8 mouse cellular contexts compared by ENCODE assay signal in the genomic region with DNA sequence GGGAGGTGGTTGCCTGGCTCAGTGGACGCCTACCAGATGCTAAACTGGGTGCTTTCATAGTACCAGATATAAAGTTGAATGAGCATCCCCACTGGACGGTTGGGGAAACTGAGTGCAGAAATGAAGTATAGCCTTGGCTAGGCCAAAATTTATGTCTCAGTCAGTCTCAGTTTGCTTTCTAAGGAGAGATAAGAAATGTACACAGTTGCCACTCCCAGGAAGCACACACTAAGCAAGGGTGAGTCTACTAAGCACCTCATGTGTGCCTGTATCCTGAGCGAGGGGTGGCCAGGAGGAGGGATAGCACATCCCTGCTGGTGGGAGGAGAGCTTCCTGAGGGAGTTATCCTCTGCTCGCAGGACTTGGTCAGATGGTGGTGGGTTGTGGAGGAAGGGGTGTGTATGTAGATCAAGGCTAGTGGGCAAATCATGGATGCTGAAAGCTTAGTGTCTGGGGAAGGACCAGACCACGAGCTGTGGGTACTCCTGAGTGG. TPM values are rescaled to one million over a fixed set of nuclear protein-coding genes. Genes with fewer than 3 reads are reported as not detected.
DNase-seq lines count a peak whose midpoint lies in the region; ATAC-seq and TF ChIP-seq lines count a peak whose summit lies in the region.

No protein-coding gene starts in this region.

- no peak for ATAC-seq in embryonic facial prominence, embryonic 13.5 days (ENCODE audit: insufficient number of reproducible peaks, insufficient read depth, low FRiP score, low TSS enrichment, low read depth)
- ATAC-seq in hindbrain, embryonic 15.5 days (ENCODE audit: low FRiP score, low read depth), result no peak

- no peaks in the 10 kb centered on the region for H3K9me3 ChIP-seq in embryonic facial prominence, embryonic 13.5 days
- no peaks in the 10 kb centered on the region for H3K9me3 ChIP-seq in hindbrain, embryonic 15.5 days

- peak overlapping the region; percentile 99; the same call in 1 of the 2 replicates for H3K4me3 ChIP-seq in liver, adult 2 months (ENCODE audit: insufficient read depth, low read depth, low read length)
- H3K4me3 ChIP-seq in embryonic facial prominence, embryonic 13.5 days, result peak overlapping the region; percentile 97
- no peak overlapping the region for H3K4me3 ChIP-seq in hindbrain, embryonic 15.5 days

- no peak overlapping the region for H3K27ac ChIP-seq in liver, adult 2 months (replicated peaks; ENCODE audit: insufficient read depth, low read depth, low read length)
- peak overlapping the region; percentile 90 for H3K27ac ChIP-seq in embryonic facial prominence, embryonic 13.5 days
- H3K27ac ChIP-seq in hindbrain, embryonic 15.5 days (replicated peaks), result no peak overlapping the region

- H3K4me2 ChIP-seq in embryonic facial prominence, embryonic 13.5 days, result peak overlapping the region; percentile 94
- H3K4me2 ChIP-seq in hindbrain, embryonic 15.5 days, result peak overlapping the region; percentile 74

- peaks cover 25% of the 10 kb centered on the region; the same call in 1 of the 2 replicates for H3K79me2 ChIP-seq in liver, adult 2 months (ENCODE audit: control insufficient read depth, insufficient read depth, low read length)

- no peak for DNase-seq in liver, adult 2 months (ENCODE audit: extremely low read depth, low read depth, low spot score)
- no peak for DNase-seq in liver
- peak; percentile 14 for DNase-seq in naive thymus-derived CD4-positive, alpha-beta T cell, adult 2 months (ENCODE audit: low read depth)
- DNase-seq in left cerebral cortex, adult 8-10 months (ENCODE audit: low spot score in 2 of 2), result no peak
- DNase-seq in gastrocnemius, postnatal 4 days (ENCODE audit: low spot score in 2 of 2), result no peak
- DNase-seq in adrenal gland, adult 2 months, result no peak

- 63% methylated on average over 5 of the region's 5 CpGs for WGBS in liver, adult 2 months
- 43% methylated on average over 5 of the region's 5 CpGs for WGBS in embryonic facial prominence, embryonic 13.5 days
- WGBS in hindbrain, embryonic 15.5 days, result 58% methylated on average over 5 of the region's 5 CpGs

- H3K27me3 ChIP-seq in liver, adult 2 months (ENCODE audit: control insufficient read depth, insufficient read depth, low read length), result no peaks in the 10 kb centered on the region
- no peaks in the 10 kb centered on the region for H3K27me3 ChIP-seq in embryonic facial prominence, embryonic 13.5 days
- no peaks in the 10 kb centered on the region for H3K27me3 ChIP-seq in hindbrain, embryonic 15.5 days

- H3K36me3 ChIP-seq in liver, adult 2 months (ENCODE audit: control insufficient read depth, insufficient read depth, low read length), result no peaks in the 10 kb centered on the region
- H3K36me3 ChIP-seq in embryonic facial prominence, embryonic 13.5 days, result peaks cover 22% of the 10 kb centered on the region
- no peaks in the 10 kb centered on the region for H3K36me3 ChIP-seq in hindbrain, embryonic 15.5 days

- H3K9ac ChIP-seq in liver, adult 2 months (ENCODE audit: low read depth, low read length), result no peak overlapping the region
- H3K9ac ChIP-seq in embryonic facial prominence, embryonic 13.5 days, result peak overlapping the region; percentile 94
- H3K9ac ChIP-seq in hindbrain, embryonic 15.5 days, result no peak overlapping the region

- H3K4me1 ChIP-seq in liver, adult 2 months (ENCODE audit: control insufficient read depth, insufficient read depth, low read length), result peaks cover 6% of the 10 kb centered on the region; the same call in 1 of the 2 replicates
- H3K4me1 ChIP-seq in embryonic facial prominence, embryonic 13.5 days, result peaks cover 71% of the 10 kb centered on the region
- peaks cover 41% of the 10 kb centered on the region for H3K4me1 ChIP-seq in hindbrain, embryonic 15.5 days (replicated peaks)

- no peak for TF ChIP-seq POLR2A in liver, adult 2 months (IDR thresholded peaks at IDR 0.05; ENCODE audit: extremely low read depth, insufficient read depth, low read length)

- TF ChIP-seq CTCF in liver, adult 2 months (IDR thresholded peaks at IDR 0.05; ENCODE audit: low read depth, low read length), result no peak

RNA-seq across cellular contexts. Expression of gene Triobp, which starts 36.8 kb away (rescaled TPM):
- total RNA-seq in liver, adult 2 months (2014; rRNA removed), result 11.9 and 14.3 TPM in 2 replicates
- 19.9 and 24.3 TPM in 2 replicates for polyA plus RNA-seq in liver, adult 2 months (2012; rRNA removed)
- polyA plus RNA-seq in embryonic facial prominence, embryonic 13.5 days (2015; fragmentation: Nextera tagmentation; extraction: Ambion mirVana), result 37.8 and 38.7 TPM in 2 replicates
- 42.7 and 43.3 TPM in 2 replicates for polyA plus RNA-seq in hindbrain, embryonic 15.5 days (2015; fragmentation: Nextera tagmentation; extraction: Ambion mirVana)
- total RNA-seq in left cerebral cortex, adult 8-10 months (2022), result 10 to 100 TPM; 10.8 to 16.3 (median 11.7) TPM
- total RNA-seq in gastrocnemius, postnatal 4 days (2021), result 10 to 100 TPM; 83.6 to 94.1 TPM
- total RNA-seq in adrenal gland, adult 2 months (2021), result 100 to 1,000 TPM in 1 of 2 experiments, 10 to 100 TPM in 1; 93.7 to 129 TPM
- 101 and 134 TPM in 2 replicates for polyA plus RNA-seq in adrenal gland, adult 2 months (2012; rRNA removed)

RNA-seq across cellular contexts. Expression of gene H1f0, which starts 43.9 kb away (rescaled TPM):
- total RNA-seq in liver, adult 2 months (2014; rRNA removed), result 64.2 and 82.1 TPM in 2 replicates
- polyA plus RNA-seq in liver, adult 2 months (2012; rRNA removed), result 68.0 and 79.0 TPM in 2 replicates
- 533 and 546 TPM in 2 replicates for polyA plus RNA-seq in embryonic facial prominence, embryonic 13.5 days (2015; fragmentation: Nextera tagmentation; extraction: Ambion mirVana)
- 214 and 226 TPM in 2 replicates for polyA plus RNA-seq in hindbrain, embryonic 15.5 days (2015; fragmentation: Nextera tagmentation; extraction: Ambion mirVana)
- total RNA-seq in left cerebral cortex, adult 8-10 months (2022), result 10 to 100 TPM; 84.9 to 94.2 (median 89.5) TPM
- 100 to 1,000 TPM; 212 to 246 TPM for total RNA-seq in gastrocnemius, postnatal 4 days (2021)
- total RNA-seq in adrenal gland, adult 2 months (2021), result 100 to 1,000 TPM in 1 of 2 experiments, 10 to 100 TPM in 1; 94.6 to 204 TPM
- polyA plus RNA-seq in adrenal gland, adult 2 months (2012; rRNA removed), result 109 and 135 TPM in 2 replicates

RNA-seq across cellular contexts. Expression of gene Nol12, which starts 49.6 kb away (rescaled TPM):
- total RNA-seq in liver, adult 2 months (2014; rRNA removed), result 4.0 and 5.3 TPM in 2 replicates
- polyA plus RNA-seq in liver, adult 2 months (2012; rRNA removed), result 10.3 and 13.1 TPM in 2 replicates
- 54.1 and 57.4 TPM in 2 replicates for polyA plus RNA-seq in embryonic facial prominence, embryonic 13.5 days (2015; fragmentation: Nextera tagmentation; extraction: Ambion mirVana)
- polyA plus RNA-seq in hindbrain, embryonic 15.5 days (2015; fragmentation: Nextera tagmentation; extraction: Ambion mirVana), result 57.3 and 69.1 TPM in 2 replicates
- total RNA-seq in left cerebral cortex, adult 8-10 months (2022), result 10 to 100 TPM; 35.8 to 43.5 (median 39.9) TPM
- total RNA-seq in gastrocnemius, postnatal 4 days (2021), result 10 to 100 TPM; 34.4 to 38.6 TPM
- 10 to 100 TPM; 42.0 to 57.2 TPM for total RNA-seq in adrenal gland, adult 2 months (2021)
- polyA plus RNA-seq in adrenal gland, adult 2 months (2012; rRNA removed), result 21.3 and 22.5 TPM in 2 replicates

RNA-seq across cellular contexts. Expression of gene Galr3, which starts 57.4 kb away (rescaled TPM):
- total RNA-seq in liver, adult 2 months (2014; rRNA removed), result not detected in 2 replicates
- 0.09 TPM in 1 of 2 replicates, not detected in the other for polyA plus RNA-seq in liver, adult 2 months (2012; rRNA removed)
- not detected in 2 replicates for polyA plus RNA-seq in embryonic facial prominence, embryonic 13.5 days (2015; fragmentation: Nextera tagmentation; extraction: Ambion mirVana)
- polyA plus RNA-seq in hindbrain, embryonic 15.5 days (2015; fragmentation: Nextera tagmentation; extraction: Ambion mirVana), result 0.13 and 0.38 TPM in 2 replicates
- under 1 TPM in 3 of 4 experiments, not detected in 1; 0.30 to 0.72 (median 0.37) TPM for total RNA-seq in left cerebral cortex, adult 8-10 months (2022)
- not detected for total RNA-seq in gastrocnemius, postnatal 4 days (2021)
- under 1 TPM in 1 of 2 experiments, not detected in 1; 0.28 TPM for total RNA-seq in adrenal gland, adult 2 months (2021)
- 1.4 and 4.2 TPM in 2 replicates for polyA plus RNA-seq in adrenal gland, adult 2 months (2012; rRNA removed)

RNA-seq across cellular contexts. Expression of gene Lgals1, which starts 57.8 kb away (rescaled TPM):
- total RNA-seq in liver, adult 2 months (2014; rRNA removed), result 23.2 and 31.6 TPM in 2 replicates
- 25.2 and 26.9 TPM in 2 replicates for polyA plus RNA-seq in liver, adult 2 months (2012; rRNA removed)
- 2,193 and 2,304 TPM in 2 replicates for polyA plus RNA-seq in embryonic facial prominence, embryonic 13.5 days (2015; fragmentation: Nextera tagmentation; extraction: Ambion mirVana)
- 113 and 134 TPM in 2 replicates for polyA plus RNA-seq in hindbrain, embryonic 15.5 days (2015; fragmentation: Nextera tagmentation; extraction: Ambion mirVana)
- total RNA-seq in left cerebral cortex, adult 8-10 months (2022), result 10 to 100 TPM; 19.2 to 31.4 (median 26.5) TPM
- total RNA-seq in gastrocnemius, postnatal 4 days (2021), result 1,000 to 10,000 TPM; 1,203 to 1,363 TPM
- 100 to 1,000 TPM; 386 to 613 TPM for total RNA-seq in adrenal gland, adult 2 months (2021)
- 341 and 382 TPM in 2 replicates for polyA plus RNA-seq in adrenal gland, adult 2 months (2012; rRNA removed)
